Mouse (Mus musculus) lung, embryonic 15.5 days (tissue): ENCODE measurements around the gene Gm10959. TPM values are rescaled to one million over a fixed set of nuclear protein-coding genes. Genes with fewer than 3 reads are reported as not detected.
"Not testable (repeated sequence)": the region's sequence is repeated elsewhere in the genome, so short reads cannot be mapped to it uniquely, and the experiment has no call there.

Experiments used
- ATAC-seq: fragments of 200-750 bp; cut with Nextera tagmentation; 2 replicates; pipeline ENCODE4 v1.8.0; 2017; ENCODE audit warnings: moderate number of reproducible peaks, borderline replicate concordance; ENCODE audit not compliant: low FRiP score, low TSS enrichment; ENCODE audit errors: extremely low read depth
- H3K27ac ChIP-seq: fragments of 300-500 bp; sonication (generic); 2 replicates; pipeline ENCODE4 v1.5.1; 2015; ENCODE audit warnings: moderate library complexity, mild to moderate bottlenecking, inconsistent platforms
- H3K27me3 ChIP-seq: fragments of 300-500 bp; sonication (generic); 2 replicates; pipeline ENCODE4 v1.6.1; 2015; ENCODE audit warnings: inconsistent platforms
- H3K36me3 ChIP-seq: fragments of 300-500 bp; sonication (generic); 2 replicates; pipeline ENCODE4 v1.6.1; 2015; ENCODE audit warnings: inconsistent platforms
- H3K4me1 ChIP-seq: fragments of 300-500 bp; sonication (generic); 2 replicates; pipeline ENCODE4 v1.6.1; 2015; ENCODE audit warnings: inconsistent platforms
- H3K4me2 ChIP-seq: fragments of 300-500 bp; sonication (generic); 2 replicates; pipeline ENCODE4 v1.6.1; 2015; ENCODE audit warnings: inconsistent platforms, mild to moderate bottlenecking, moderate library complexity
- H3K4me3 ChIP-seq: fragments of 300-500 bp; sonication (generic); 2 replicates; pipeline ENCODE4 v1.5.1; 2015; ENCODE audit warnings: mild to moderate bottlenecking, inconsistent platforms
- H3K9ac ChIP-seq: fragments of 300-500 bp; sonication (generic); 2 replicates; pipeline ENCODE4 v1.6.1; 2015; ENCODE audit warnings: inconsistent platforms
- H3K9me3 ChIP-seq: fragments of 300-500 bp; sonication (generic); 2 replicates; pipeline ENCODE4 v1.6.1; 2016; ENCODE audit warnings: inconsistent platforms
- WGBS: fragments of 180-500 bp; shearing (Covaris S2); methylation state at CpG from one replicate; pipeline ENCODE4 v1.1.7; 2015; 5-methylcytosine and 5-hydroxymethylcytosine counted together
- polyA plus RNA-seq: library from polyadenylated mRNA; unstranded; fragments of >200 nt; fragmentation: Nextera tagmentation; extraction: Ambion mirVana; gene quantifications from 2 replicates; pipeline ENCODE4 v1.2.1, GENCODE M21; 2015

Gm10959 gene
- polyA plus RNA-seq: not detected in 2 replicates

DNA sequence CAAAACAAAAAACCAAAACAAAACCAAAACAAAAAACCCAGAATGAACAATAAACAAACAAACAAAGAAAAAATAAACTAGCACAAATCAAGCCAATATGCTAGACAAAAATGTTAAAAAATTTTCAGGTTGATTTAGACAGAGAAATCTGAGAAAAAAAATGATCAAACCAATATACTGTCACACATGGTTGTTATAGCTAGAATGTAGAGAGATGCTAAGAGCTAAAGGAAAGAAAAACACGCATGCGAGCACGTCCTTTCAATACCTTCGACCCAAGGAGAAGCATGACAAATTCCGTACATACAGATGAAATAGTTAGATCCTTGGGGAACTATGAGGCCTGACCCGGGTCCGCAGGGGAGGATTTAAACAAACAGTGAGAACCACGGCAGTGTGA is at the start of gene Gm10959:
Gene Gm10959 (minus strand): TSS at position 101 of the 400 bp plus-strand sequence.
- Histone ChIP-seq H3K4me3 (no peak within 1 kb of the TSS), H3K9ac (no peak within 1 kb of the TSS), H3K9me3 (no peaks in the 10 kb centered on the region), H3K27ac (no peak within 1 kb of the TSS), H3K4me2 (no peak within 1 kb of the TSS), H3K4me1 (peaks cover 12% of the 10 kb centered on the region), H3K27me3 (no peaks in the 10 kb centered on the region), H3K36me3 (no peaks in the 10 kb centered on the region)
- 75% methylated on average over 8 of the region's 8 CpGs for WGBS
- ATAC-seq: no peak

DNA sequence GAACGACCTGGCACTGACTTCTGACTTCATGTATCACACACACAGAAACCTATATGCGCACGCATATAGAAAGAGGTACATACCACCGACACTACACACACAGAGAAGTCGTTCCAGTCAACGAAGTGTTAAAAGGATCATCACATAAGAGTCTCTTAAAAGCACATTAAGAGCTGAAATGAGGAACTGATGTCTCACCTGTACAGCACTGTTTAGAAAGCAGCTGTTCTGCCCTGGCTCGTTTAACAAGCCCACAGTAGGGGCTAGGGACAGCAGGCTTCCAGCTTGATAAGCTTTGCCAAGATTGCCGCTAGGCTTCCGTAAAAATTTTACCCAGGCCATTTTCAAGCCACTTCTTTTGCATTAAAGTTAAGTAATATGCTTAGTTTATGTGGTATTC is 49.2 kb upstream of the Gm10959 start:
- Histone ChIP-seq H3K36me3 (no peaks in the 10 kb centered on the region), H3K4me1 (no peaks in the 10 kb centered on the region), H3K4me2 (no peak overlapping the region), H3K9me3 (no peaks in the 10 kb centered on the region), H3K27me3 (no peaks in the 10 kb centered on the region), H3K9ac (no peak overlapping the region), H3K27ac (no peak overlapping the region), H3K4me3 (no peak overlapping the region)
- no peak for ATAC-seq
- 88% methylated on average over 9 of the region's 9 CpGs for WGBS

DNA sequence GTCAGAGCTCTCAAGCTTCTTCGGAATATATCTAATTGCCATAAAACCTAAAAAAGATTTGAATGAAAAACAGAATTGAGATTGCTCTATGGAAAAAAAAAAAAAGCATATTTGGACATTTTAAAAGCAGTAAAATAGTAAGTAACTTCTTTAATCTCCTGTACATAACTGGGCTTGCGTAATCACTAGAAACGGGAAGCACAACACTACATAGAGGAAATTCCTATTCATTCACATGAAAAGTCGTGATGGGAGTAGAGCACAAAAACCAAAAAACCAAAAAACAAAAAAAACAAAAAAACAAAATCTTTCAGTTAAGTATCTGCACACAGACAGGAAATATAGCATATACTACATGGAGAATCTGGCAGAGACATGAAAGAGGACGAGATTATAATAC is 45.1 kb upstream of the Gm10959 start:
- Histone ChIP-seq H3K4me3 (no peak overlapping the region), H3K36me3 (no peaks in the 10 kb centered on the region), H3K4me2 (no peak overlapping the region), H3K27me3 (no peaks in the 10 kb centered on the region), H3K27ac (no peak overlapping the region), H3K9ac (no peak overlapping the region), H3K4me1 (no peaks in the 10 kb centered on the region), H3K9me3 (no peaks in the 10 kb centered on the region)
- no peak for ATAC-seq
- 68% methylated on average over 5 of the region's 5 CpGs for WGBS

DNA sequence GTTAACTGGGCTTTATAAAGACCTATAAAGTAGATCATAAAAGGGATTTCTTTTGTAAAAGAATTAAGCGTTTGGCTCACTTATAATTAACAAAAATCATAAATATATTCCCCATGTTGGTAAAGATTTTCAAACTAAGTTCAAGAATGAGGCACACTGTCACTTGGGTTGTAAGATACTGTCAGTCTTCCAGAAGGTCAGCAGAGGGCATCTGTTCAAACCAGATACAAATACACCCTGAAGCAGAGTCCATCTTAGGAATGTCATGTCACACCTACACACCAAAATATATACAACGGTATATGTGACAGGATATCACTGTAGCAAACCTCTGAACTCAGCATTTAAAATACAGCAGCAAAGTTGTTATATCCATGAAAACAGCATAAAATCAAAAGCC is 31.0 kb upstream of the Gm10959 start:
- no peak overlapping the region for H3K4me2 ChIP-seq
- WGBS: 78% methylated on average over 2 of the region's 2 CpGs
- no peaks in the 10 kb centered on the region for H3K4me1 ChIP-seq
- ATAC-seq: no peak
- no peak overlapping the region for H3K4me3 ChIP-seq
- H3K9me3 ChIP-seq: no peaks in the 10 kb centered on the region
- no peak overlapping the region for H3K9ac ChIP-seq
- 0 out of 2 replicates have a peak, but pooled peaks cover 7% of the 10 kb centered on the region for H3K36me3 ChIP-seq
- no peak overlapping the region for H3K27ac ChIP-seq
- no peaks in the 10 kb centered on the region for H3K27me3 ChIP-seq

DNA sequence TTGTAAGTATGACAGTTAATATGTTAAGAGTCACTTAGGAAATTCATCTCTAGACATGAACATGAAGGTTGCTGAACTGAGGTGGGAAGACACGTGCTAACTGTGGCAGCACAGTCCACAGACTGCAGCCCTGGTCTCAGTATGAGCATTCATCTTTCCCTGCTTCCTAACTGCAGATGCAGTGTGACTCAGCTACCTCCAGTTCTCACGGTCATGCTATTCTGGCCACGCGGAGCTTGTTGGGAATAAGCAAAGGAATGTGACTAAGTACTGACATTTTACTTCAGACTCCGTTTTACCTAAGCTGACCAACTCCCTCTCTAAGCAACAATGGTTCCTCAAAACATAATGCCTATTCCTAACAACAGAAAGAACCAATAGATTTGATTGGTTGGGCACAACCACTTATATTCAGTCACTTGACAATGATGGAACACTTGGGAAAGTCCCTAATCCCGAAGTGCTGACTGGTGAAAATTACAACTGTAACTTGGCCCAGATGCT is 24.3 kb upstream of the Gm10959 start:
- Histone ChIP-seq H3K36me3 (0 out of 2 replicates have a peak, but pooled peaks cover 3% of the 10 kb centered on the region), H3K27me3 (no peaks in the 10 kb centered on the region), H3K4me1 (no peaks in the 10 kb centered on the region), H3K9me3 (no peaks in the 10 kb centered on the region), H3K4me2 (no peak overlapping the region), H3K9ac (no peak overlapping the region), H3K4me3 (no peak overlapping the region), H3K27ac (no peak overlapping the region)
- ATAC-seq: no peak
- 67% methylated on average over 6 of the region's 6 CpGs for whole genome bisulfite sequencing

- ATAC-seq: no peak
- 63% methylated on average over 2 of the region's 2 CpGs for whole genome bisulfite sequencing
- H3K4me3 ChIP-seq: no peak overlapping the region
Measured at GRCm38 (mm10) chr3:122939215-122939614, 20.1 kb upstream of the Gm10959 start.

DNA sequence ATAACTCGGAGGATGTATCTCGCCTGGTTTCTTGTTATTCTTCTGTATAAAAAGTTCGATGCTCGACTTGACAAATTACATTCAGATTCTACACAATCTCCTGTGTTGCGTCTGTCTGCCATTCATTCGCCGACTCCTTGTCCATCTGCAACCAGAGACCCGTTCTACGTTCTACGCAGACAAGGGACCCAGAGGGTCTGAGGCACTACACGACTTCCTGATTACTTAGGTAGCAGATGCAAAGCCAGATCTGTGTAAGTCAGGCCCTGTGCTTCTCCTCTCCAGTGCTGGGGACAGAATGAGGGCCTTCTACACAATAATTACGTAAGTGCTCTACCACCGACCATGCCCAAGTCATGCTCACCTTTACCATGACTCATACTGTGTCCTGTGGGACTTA is 18.0 kb upstream of the Gm10959 start:
- 79% methylated on average over 13 of the region's 13 CpGs for WGBS
- H3K4me3 ChIP-seq, H3K27ac ChIP-seq, H3K9me3 ChIP-seq, H3K4me1 ChIP-seq, H3K4me2 ChIP-seq, H3K9ac ChIP-seq, H3K27me3 ChIP-seq, ATAC-seq, H3K36me3 ChIP-seq: not testable (repeated sequence)

More at GRCm38 (mm10) chr3:122939215-122939614, 20.1 kb upstream of the Gm10959 start:
- H3K4me2 ChIP-seq: no peak overlapping the region
- H3K9me3 ChIP-seq: no peaks in the 10 kb centered on the region
- H3K9ac ChIP-seq: no peak overlapping the region
- no peaks in the 10 kb centered on the region for H3K27me3 ChIP-seq
- peaks cover 2% of the 10 kb centered on the region; the same call in 1 of the 2 replicates for H3K36me3 ChIP-seq
- H3K27ac ChIP-seq: no peak overlapping the region
- H3K4me1 ChIP-seq: no peaks in the 10 kb centered on the region

DNA sequence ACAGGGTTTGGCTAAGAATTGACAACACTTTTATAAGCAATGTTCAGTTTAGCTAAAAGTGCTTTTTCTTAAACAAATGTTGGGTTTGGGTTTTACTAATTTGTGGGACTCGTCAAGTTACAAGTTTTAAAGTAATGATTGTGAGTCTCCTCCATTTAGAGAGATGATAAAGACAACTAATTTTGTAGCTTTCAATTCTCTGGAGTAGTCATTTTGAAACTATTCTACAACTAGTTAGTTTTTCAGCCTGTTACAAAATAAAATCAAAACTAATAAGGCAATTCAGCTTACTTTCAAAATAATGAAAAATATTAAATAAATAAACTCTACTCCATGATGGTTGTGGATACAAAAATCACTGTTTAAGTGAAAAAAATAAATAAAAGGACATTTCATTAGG is 13.3 kb upstream of the Gm10959 start:
- H3K36me3 ChIP-seq: peaks cover 5% of the 10 kb centered on the region; the same call in 1 of the 2 replicates
- no peak overlapping the region for H3K4me2 ChIP-seq
- no peak overlapping the region for H3K27ac ChIP-seq
- no peaks in the 10 kb centered on the region for H3K27me3 ChIP-seq
- no peak overlapping the region for H3K9ac ChIP-seq
- H3K4me1 ChIP-seq: no peaks in the 10 kb centered on the region
- no peak overlapping the region for H3K4me3 ChIP-seq
- H3K9me3 ChIP-seq: no peaks in the 10 kb centered on the region
- ATAC-seq: no peak
- 86% methylated on average over 1 of the region's 1 CpGs for WGBS

DNA sequence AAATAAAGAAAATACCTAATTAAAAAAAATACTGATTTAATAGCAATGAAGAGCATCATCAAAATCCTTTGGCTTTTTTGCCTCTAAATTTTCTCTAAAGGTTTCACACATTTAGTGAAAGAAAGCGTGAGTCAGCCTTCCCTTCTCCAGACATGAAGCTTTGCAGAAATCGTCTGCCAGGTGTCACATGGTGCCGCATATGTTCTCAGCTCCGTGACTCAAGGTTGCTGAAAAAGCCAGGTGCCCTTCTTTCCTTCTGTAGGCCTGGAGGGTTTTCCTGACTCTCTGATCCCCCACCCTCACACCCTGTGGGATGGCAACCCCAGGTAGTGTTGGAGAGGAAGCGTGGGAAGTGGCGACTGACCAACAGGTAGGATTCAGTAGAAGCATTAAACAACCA is 10.6 kb upstream of the Gm10959 start:
- peaks cover 13% of the 10 kb centered on the region for H3K36me3 ChIP-seq
- ATAC-seq: no peak
- no peaks in the 10 kb centered on the region for H3K27me3 ChIP-seq
- H3K9ac ChIP-seq: no peak overlapping the region
- no peak overlapping the region for H3K4me2 ChIP-seq
- WGBS: 84% methylated on average over 6 of the region's 6 CpGs
- peaks cover 4% of the 10 kb centered on the region; the same call in 1 of the 2 replicates for H3K4me1 ChIP-seq
- H3K9me3 ChIP-seq: no peaks in the 10 kb centered on the region
- no peak overlapping the region for H3K27ac ChIP-seq
- no peak overlapping the region for H3K4me3 ChIP-seq

DNA sequence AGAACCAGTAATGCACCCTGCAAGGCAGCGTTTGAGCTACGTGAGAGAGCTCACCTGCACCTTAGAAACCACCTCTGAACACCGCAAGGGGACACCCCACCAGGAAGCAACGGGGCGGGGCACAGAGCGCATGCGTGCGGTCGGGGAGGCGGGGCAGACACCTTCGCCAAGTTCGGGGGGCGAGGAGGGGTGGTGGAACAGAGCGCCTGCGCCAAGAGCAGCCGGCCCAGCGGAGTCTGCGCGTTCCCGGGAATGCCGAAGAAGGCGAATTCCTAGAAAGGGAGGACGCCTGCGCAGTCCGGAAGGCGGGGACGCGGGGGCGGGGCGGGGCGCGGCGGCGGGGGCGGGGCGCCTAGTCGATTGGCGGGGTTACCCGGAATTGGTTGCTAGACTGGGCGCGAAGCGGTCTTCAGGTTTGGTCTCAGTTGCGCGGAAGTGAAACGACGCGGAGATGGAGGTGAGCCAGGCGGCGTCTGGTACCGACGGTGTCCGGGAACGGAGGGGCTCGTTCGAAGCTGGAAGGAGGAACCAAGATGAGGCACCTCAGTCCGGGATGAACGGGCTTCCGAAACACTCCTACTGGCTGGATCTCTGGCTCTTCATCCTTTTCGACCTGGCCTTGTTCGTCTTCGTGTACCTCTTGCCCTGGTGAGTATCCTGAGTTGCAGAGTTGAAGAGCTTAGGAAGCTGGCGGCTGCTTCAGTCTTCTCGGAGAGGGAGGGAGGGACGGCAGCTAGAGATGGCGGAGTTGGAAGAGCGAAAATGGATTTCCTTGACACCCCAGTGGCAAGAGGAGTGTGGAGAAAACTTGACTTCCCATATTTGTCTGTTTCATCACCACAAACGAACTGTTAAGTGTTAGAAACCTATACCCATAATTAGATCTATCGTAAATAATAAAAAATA is 5.1 kb upstream of the Gm10959 start, which contains the start of gene 1810037I17Rik:
Gene 1810037I17Rik (plus strand): TSS at position 195 of the 906 bp plus-strand sequence.
- H3K9ac ChIP-seq: peak within 1 kb of the TSS; percentile 79
- peak within 1 kb of the TSS; percentile 59 for H3K4me3 ChIP-seq
- H3K4me1 ChIP-seq: peaks cover 15% of the 10 kb centered on the region
- ATAC-seq: peak; percentile 99
- H3K9me3 ChIP-seq: no peaks in the 10 kb centered on the region
- peak within 1 kb of the TSS; percentile 69 for H3K4me2 ChIP-seq
- H3K36me3 ChIP-seq: peaks cover 8% of the 10 kb centered on the region; the same call in 1 of the 2 replicates
- peak within 1 kb of the TSS; percentile 89 for H3K27ac ChIP-seq
- no peaks in the 10 kb centered on the region for H3K27me3 ChIP-seq
- under 1% methylated on average over 68 of the region's 68 CpGs for WGBS

- Histone ChIP-seq H3K9ac (no peak overlapping the region), H3K4me3 (peak overlapping the region; percentile 59), H3K4me1 (peaks cover 15% of the 10 kb centered on the region), H3K4me2 (peak overlapping the region; percentile 69), H3K27me3 (no peaks in the 10 kb centered on the region), H3K36me3 (peaks cover 8% of the 10 kb centered on the region; the same call in 1 of the 2 replicates), H3K9me3 (no peaks in the 10 kb centered on the region), H3K27ac (peak overlapping the region; percentile 89)
- 41% methylated on average over 7 of the region's 7 CpGs for WGBS
- no peak for ATAC-seq
Measured at GRCm38 (mm10) chr3:122923147-122923546, 4.0 kb upstream of the Gm10959 start.
